Mouse (Mus musculus) 3T3-L1 (cell line): ENCODE results near the gene Ttc28.
"Not testable (repeated sequence)": the region's sequence is repeated elsewhere in the genome, so short reads cannot be mapped to it uniquely, and the experiment has no call there.

ENCODE experiments used
- DNase-seq: peaks from one replicate; pipeline ENCODE4 v3.0.0-alpha.2; 2015; ENCODE audit warnings: low read depth, low spot score

Ttc28 gene

GRCm38 (mm10) chr5:110879584-110880374, at the start of gene Ttc28:
Gene Ttc28 (plus strand): TSS chr5:110879803.
- peak; percentile 54 for DNase-seq

GRCm38 (mm10) chr5:110831036-110831720, 48.4 kb upstream of the Ttc28 start:
- DNase-seq = no peak

- peak; percentile 18 for DNase-seq
These were observed 43.6 kb upstream of the Ttc28 start for GRCm38 (mm10) chr5:110835959-110836358.

- not testable (repeated sequence) for DNase-seq
These were observed 41.6 kb upstream of the Ttc28 start for GRCm38 (mm10) chr5:110838016-110838415.

- DNase-seq = peak; percentile 41
These were observed 40.4 kb upstream of the Ttc28 start for GRCm38 (mm10) chr5:110839038-110839677.

GRCm38 (mm10) chr5:110839678-110840365, 39.8 kb upstream of the Ttc28 start, which contains the start of the genes Hscb and Chek2:
Gene Hscb (minus strand): TSS chr5:110839777.
Gene Chek2 (plus strand): TSS chr5:110839979.
- peak; percentile 100 for DNase-seq

GRCm38 (mm10) chr5:110840465-110840864, 39.1 kb upstream of the Ttc28 start:
- peak; percentile 77 for DNase-seq

GRCm38 (mm10) chr5:110841046-110841862, 38.3 kb upstream of the Ttc28 start:
- DNase-seq = no peak

GRCm38 (mm10) chr5:110852990-110853389, 26.6 kb upstream of the Ttc28 start:
- no peak for DNase-seq

GRCm38 (mm10) chr5:110857091-110857490, 22.5 kb upstream of the Ttc28 start:
- no peak for DNase-seq

- DNase-seq = peak; percentile 35
These were observed 20.5 kb upstream of the Ttc28 start for GRCm38 (mm10) chr5:110859013-110859650.

- DNase-seq = no peak
These were observed 19.2 kb upstream of the Ttc28 start for GRCm38 (mm10) chr5:110860445-110860844.

GRCm38 (mm10) chr5:110868460-110868859, 11.1 kb upstream of the Ttc28 start:
- DNase-seq = no peak

- no peak for DNase-seq
These were observed 10.3 kb upstream of the Ttc28 start for GRCm38 (mm10) chr5:110869242-110869669.

GRCm38 (mm10) chr5:110873160-110873559, 6.4 kb upstream of the Ttc28 start:
- DNase-seq = no peak

GRCm38 (mm10) chr5:110874711-110875110, 4.9 kb upstream of the Ttc28 start:
- DNase-seq = peak; percentile 28

GRCm38 (mm10) chr5:110875286-110875685, 4.3 kb upstream of the Ttc28 start:
- no peak for DNase-seq

- no peak for DNase-seq
These were observed 1.7 kb upstream of the Ttc28 start for GRCm38 (mm10) chr5:110877666-110878505.

GRCm38 (mm10) chr5:110878526-110878925, 1.1 kb upstream of the Ttc28 start:
- DNase-seq = not testable (repeated sequence)
